In genomic region chr8:121228892-121229291, GRCm38 (mm10) we compare ENCODE assay signal across 9 mouse cellular contexts.
DNase-seq lines count a peak whose midpoint lies in the region; ATAC-seq and TF ChIP-seq lines count a peak whose summit lies in the region.
"Had no signal": no experiment of that assay in that cellular context is flagged by ENCODE, and none has a peak within 500 bp of the region (broad histone marks: within the 10 kb centered on the region; RNA-seq: fewer than 3 reads in every experiment).

No protein-coding gene starts in this region.

- H3K27ac ChIP-seq in layer of hippocampus, adult 2 months, result no peak overlapping the region
- no peak overlapping the region for H3K27ac ChIP-seq in bone marrow macrophage, adult 2 months (ENCODE audit: insufficient read depth, low read depth, low read length)

- no peak overlapping the region for H3K4me3 ChIP-seq in layer of hippocampus, adult 2 months
- no peak overlapping the region for H3K4me3 ChIP-seq in bone marrow macrophage, adult 2 months (ENCODE audit: insufficient read depth, low read length)

- no peak for TF ChIP-seq POLR2A in bone marrow macrophage, adult 2 months (IDR thresholded peaks at IDR 0.05; ENCODE audit: borderline replicate concordance, low read depth, low read length)

- peak; percentile 70 for TF ChIP-seq CTCF in layer of hippocampus, adult 2 months (conservative IDR thresholded peaks at IDR 0.05)
- TF ChIP-seq CTCF in bone marrow macrophage, adult 2 months (IDR thresholded peaks at IDR 0.05; ENCODE audit: low read depth, low read length), result peak; percentile 63

- DNase-seq in CD4-positive, CD25-positive, alpha-beta regulatory T cell, adult 2 months (ENCODE audit: low read depth, low spot score), result peak; percentile 39
- DNase-seq in layer of hippocampus, adult 2 months (ENCODE audit: low spot score in 2 of 2), result no peak
- no peak for DNase-seq in layer of hippocampus, adult 11-12 months (ENCODE audit: low spot score)
- peak; percentile 49 for DNase-seq in lung, postnatal 14 days
- DNase-seq in right cerebral cortex, postnatal 14 days, result no peak
- DNase-seq in spleen, adult 18-20 months, result no peak
- DNase-seq: gastrocnemius, postnatal 14 days had no signal

- no peaks in the 10 kb centered on the region for H3K4me1 ChIP-seq in bone marrow macrophage, adult 2 months (ENCODE audit: control insufficient read depth, insufficient read depth, low read length)

- no peak for ATAC-seq in CD4-positive, CD25-positive, alpha-beta regulatory T cell, adult 4 months

Comparison
In these comparisons a context has a peak if more than half of its experiments do, and no peak if none do; other contexts are left out.
1. DNase-seq: peak in CD4-positive, CD25-positive, alpha-beta regulatory T cell, adult 2 months (single experiment) and lung, postnatal 14 days (single experiment); none in layer of hippocampus, adult 2 months (0 of 2), layer of hippocampus, adult 11-12 months (single experiment), right cerebral cortex, postnatal 14 days (single experiment) and spleen, adult 18-20 months (0 of 2).